Mouse (Mus musculus) T-cell, adult 2 months (primary cell): Measurements from ENCODE around the gene Nup62.

Experiments used
- DNase-seq: peaks from one replicate; pipeline ENCODE4 v3.0.0; 2022; ENCODE audit warnings: low spot score

The Nup62 gene

DNA sequence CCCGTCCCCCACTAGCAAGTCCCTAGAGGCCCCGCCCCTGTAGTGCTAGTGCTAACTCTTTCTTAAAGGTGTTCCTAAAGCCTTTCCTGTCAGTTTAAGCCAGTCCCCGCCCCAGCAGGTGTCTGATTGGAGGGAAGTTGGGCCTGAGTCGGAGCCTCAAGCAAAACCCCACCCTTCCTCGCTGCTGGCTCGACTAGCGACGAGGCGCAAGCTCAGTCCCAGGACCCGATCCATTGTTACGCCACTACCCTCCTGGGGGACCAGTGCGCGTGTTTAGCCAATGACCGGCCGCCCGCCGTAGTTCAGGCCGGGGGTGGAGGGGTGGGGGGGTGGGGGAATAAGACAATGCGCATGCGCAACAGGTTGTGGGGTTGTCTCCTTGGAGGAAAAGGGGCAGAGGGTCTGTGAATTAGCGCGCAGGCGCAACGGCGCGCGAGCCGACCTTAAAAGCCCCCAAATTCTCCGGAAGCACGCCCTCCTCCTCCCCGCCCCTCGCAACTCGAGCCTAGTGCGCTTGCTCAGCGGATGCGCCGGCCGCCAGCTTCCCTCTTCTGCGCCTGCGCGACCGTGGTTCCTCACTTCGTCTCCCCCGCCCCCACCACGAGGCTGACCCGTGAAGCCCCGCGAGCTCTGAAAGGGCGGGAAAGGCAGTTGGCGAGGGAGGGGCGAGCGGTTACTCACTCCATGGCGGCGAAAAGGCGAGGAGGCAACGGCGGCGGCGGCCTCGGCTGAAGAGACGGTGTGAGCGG is at the start of gene Nup62, which contains the start of gene Il4i1:
Nup62 (plus strand) TSS at position 368 of the 749 bp plus-strand sequence.
Il4i1 (plus strand) TSS at position 667 of the 749 bp plus-strand sequence.
- peak; percentile 99 for DNase-seq

DNA sequence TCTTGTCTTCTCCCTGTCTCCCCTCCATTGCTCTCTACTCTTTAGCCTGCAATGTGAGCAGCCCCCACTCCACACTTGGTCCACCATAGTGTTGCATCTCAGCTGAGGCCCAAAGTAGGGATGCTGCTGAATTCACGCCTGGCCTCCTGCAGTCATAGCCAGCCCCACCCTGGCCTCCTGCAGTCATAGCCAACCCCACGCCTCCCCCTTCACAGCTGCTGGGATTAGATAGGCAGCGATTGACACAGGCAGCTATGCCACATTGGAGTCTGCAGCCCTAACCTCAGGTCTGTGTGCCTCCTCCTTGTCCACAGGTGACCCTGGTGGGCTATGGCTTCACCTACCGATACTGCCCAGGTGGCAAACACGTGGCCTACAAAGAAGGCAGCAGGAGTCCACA is 47.8 kb upstream of the Nup62 start:
- no peak for DNase-seq

DNA sequence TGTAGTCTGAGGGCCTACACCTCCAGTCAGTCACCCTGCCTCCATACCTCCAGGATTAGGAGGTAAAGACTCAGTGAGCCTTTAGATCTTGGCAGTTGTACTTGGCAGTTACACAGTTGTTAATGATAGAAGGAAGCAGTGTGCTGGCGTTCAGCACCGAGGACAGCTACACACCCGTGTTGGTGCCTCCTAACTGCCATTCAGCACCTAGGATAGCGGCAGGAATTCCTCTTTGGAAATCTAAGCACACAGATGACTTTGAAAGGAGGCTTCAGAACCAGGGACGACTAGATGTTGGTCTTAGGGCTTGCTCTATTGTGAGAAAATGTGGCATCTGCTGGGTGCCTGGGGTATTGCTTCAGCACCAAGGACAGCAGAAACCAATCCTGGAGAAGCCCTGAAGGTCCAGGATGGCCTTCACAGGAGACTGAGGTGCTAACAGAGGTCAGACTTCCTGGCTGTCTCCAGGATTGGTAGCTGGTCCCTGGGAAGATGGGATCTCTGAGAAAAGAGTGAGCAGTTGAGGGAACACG is 45.8 kb upstream of the Nup62 start:
- no peak for DNase-seq

DNA sequence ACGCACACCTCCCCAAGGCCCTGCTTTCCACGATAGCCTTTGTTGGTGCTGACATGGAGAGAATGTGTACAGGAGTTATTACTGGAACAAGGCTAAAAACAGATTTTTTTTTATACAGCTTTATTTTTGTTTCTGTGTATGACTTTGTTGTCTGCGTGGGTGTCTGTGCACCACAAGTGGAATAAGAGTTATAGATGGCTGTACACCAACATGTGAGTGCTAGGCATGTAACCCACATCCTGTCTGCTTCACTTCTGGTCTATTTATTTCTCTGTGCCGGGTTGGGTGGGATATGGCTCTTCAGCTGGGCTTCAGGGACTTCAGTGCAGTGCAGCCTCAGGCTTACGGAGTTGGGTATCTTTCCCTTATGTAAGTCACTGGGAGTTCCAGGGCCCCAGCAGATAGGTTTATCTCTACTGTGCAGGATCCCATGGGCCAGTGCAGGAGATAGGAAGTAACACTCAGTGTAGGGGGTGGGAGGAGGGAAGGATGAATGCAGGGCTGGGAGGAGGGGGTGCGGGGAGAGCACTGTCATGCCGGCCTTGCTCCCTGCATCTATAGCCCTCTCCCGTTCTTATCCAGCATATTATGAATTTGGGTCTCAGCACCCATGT is 43.2 kb upstream of the Nup62 start:
- peak; percentile 72 for DNase-seq

DNA sequence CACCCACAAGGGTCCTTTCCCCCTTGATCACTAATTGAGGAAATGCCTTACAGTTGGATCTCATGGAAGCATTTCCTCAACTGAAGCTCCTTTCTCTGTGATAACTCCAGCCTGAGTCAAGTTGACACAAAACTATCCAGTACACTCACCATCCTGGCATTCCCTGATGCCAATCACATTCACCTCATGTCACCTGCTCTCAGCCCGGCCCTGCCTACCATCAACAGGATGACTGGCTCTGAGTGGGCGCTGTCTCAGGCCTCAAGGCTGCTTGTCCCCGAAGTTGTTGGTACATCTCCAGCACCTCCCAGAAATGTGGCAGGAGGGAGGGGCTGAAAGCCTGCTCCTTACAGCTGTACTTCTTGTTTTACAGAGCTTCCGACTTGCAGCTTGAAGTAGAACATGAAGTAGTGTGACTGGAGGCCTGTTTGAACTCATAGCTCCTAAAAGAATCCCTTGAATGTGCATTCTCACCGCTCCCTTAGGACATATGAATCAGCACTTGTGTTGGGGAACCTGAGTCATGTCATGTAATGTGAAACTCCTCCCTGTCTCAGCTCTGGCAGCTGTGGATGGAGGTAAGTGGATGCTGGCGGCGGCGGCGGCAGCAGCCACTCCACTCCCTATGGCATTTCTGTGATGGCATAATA is 38.9 kb upstream of the Nup62 start:
- DNase-seq, result no peak

DNA sequence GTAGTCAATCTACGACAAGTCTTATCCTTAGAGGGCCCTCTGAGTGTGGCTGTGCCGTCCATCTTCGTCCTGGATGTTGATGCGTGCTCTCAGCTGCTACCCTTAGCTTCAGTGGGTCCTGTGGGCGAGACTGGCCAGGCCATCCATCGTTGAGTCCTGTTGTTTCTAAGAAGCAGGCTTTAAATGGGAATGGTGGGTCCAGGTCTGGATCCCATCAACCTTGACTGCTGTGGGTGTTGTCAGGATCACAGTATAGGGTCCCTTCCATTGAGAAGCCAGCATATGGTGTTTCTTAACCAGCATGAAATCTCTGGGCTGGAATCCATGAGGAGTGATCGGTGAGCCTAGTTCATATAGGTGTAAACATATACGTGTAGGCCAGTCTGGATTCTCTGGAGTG is 35.8 kb upstream of the Nup62 start:
- no peak for DNase-seq

DNA sequence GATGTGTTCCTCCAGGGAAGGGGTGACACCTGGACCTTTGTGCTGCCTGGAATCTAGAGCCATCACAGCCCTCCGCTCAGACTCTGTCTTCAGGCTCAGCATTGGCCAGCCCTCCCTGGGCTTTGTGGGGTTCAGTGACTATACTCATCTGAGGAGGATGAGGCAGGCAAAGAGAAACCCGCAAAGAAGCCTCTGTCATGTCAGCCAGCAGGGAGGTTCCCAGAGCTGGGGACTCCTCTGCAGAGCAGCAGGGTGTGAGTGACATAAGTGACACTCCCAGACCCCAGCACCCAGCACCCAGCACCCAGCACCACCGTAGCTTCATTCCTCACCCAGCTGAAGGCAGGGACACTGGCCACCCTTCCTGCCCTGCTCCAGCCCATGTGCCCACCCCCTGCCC is 26.4 kb upstream of the Nup62 start:
- DNase-seq, result no peak

DNA sequence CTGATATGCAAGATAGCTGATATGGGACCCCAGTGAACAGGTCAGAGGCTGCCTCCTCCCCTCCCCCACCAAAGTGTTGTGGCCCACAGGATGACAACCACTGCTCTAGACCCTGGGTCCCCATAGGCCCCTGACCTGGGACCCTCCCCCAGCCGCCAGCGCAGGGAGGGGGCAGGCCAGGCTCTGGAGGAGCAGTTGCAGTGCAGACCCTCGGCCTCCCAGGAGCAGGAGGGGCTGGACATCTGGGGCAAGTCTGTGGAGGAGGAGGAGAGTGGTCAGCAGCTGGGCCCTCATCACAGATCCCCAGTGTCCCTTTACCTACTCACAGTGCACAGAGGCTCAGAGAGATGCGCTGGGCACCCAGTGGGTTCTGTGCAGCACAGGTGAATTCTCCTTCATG is 25.8 kb upstream of the Nup62 start:
- no peak for DNase-seq

DNA sequence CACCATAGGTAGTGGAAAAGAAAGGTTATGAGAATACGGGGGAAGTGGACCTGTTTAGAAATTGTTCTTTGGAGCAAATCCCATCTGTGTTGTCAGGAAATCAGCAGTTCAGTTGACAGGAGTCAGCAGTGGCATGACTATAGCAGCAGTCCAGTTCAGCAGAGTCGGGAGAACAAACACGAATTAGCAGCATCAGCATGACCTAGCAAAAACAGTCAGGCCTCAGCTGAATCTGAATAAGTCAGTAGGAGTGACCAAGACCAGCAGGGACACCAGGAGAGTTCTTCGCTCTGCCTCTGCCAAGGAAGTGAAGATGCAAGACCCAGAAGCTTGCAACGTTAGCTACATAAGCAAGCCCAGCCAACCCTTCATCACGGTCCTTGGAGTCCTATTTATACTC is 23.1 kb upstream of the Nup62 start:
- DNase-seq, result no peak

DNA sequence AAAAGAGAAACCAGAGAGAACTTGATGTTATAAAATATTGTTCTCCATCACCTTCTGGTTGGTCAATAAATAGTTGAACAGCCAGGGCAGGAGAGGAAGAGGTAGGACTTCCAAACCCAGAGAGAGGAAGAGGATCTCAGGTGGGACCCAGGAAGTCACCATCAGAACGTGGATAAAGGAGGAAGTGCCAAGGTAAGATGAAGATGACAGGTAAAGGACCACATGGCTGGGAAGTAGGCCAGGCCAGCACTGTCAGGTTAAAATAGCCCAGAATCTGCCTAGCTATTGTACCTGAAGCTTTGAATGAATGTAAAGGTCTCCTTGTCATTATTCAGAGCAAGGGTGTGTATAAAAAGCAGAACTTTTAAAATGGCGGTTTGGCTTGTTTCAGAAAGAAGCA is 7.0 kb upstream of the Nup62 start:
- DNase-seq, result no peak

DNA sequence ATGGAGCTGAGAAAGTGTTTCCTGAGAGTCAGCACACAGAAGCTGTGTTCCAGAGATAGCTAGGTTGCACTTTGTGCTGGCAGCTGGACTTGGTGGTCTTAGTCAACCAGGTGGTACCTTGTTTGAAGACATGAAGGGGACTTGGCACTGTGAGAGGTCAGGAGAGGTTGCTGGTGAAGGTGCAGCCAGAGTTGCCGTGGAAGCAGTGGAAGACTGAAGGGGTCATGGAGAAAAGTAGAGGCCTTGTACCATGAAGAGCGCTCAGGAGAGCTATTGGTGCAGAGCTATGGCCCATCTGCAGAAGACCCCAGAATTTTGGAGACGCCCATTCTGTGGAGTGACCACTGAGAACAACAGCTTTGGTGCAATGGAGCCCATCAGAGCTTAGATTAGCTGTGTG is 6.4 kb upstream of the Nup62 start:
- no peak for DNase-seq

DNA sequence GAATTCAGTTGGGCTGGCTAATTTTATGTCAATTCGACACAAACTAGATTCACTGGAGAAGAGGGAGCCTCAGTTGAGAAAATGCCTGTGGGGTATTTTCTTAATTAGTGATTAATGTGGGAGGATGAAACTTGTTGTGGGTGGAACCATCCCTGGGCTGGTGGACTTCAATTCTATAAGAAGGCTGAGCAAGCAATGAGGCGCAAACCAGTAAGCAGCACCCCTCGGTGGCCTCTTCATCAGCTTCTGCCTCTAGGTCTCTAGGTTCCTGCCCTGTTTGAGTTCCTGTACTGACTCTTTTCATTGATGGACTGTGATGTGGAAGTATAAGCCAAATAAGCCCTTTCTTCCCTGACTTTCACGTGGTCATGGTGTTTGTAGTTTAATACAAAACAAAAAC is 5.5 kb upstream of the Nup62 start:
- no peak for DNase-seq

DNA sequence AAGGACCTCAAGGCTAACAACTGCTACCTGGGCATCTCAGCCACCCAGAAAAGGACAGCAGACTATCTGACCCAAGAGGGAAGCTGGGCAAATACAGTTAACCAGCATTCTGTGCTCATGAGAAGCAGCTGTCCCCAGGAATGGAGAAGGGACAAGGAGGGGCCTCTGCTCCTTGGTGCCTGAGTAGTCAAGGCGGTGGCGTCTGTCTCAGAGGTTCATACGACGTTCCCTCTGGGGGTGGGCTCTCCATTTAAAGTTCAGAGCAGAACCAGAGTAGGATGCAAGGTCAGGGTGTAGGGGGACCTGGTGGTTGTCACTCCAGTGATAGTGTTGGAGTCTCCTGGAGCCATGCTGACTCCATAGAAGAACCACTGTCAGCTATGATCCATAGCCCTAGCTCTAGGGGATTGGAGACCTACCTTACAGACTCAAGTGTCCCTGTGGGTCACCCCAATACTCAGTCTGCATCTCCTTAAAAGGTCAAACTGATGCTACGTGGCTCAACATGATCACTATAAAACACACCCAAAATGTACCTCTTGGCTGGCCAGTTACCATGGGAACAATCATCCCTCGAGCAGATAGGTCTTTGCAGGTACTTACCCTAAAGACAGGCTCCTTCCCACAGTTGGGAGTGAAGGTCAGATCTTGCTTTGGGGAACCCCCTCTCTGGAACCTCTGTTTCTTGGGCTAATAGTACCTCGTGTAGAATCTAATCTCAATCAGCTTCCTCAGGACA is 4.9 kb upstream of the Nup62 start:
- no peak for DNase-seq

DNA sequence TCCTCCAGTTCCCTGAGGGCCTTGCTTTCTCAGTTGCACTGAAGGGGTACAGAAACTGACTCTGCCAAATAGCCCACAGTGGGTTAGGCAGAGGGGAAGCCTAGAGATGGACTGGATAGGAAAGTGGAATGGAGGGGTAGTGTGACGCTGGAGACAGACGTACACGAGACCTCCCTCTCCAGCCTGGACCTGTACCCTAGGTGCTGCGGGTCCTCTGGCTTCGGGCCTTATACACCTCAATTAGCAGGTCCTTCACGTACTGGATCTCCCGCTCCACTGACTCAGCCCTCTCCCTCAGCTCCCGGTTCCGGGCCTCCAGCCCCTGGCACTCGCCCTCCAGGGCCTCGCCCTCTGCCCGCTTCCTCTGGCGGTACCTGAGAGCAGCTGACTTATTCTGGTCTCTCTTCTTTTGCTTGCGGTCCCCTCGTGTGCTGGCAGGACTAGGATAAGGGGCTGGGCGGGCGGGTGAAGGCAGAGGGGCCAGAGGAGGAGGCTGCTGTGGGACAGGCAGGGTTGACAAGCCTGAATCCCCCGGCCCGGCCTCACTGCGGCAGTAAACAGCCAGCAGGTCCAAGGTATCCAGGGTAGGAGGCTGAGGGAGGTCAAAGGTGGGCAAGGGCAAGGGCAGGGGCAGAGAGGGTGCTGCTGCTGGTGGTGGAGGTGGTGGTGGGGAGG is 3.1 kb upstream of the Nup62 start:
- DNase-seq, result no peak

DNA sequence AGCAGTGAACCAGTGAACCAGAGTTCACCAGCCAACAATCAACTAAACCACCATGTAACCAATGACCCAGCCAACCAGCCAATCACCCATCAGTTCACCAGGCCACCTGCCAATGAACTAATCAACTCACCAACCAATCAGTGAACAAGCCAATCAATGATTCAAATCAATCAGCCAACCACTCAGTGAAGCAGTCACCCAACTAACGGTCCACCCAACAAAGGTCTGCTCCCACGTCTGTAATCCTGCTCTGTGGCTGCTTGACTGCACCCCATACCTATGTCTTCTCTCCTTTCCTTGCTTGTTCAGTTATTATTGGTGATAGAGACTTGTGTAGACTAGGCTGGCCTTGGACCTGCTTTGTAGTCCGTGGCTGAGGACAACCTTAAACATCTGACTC is 1.9 kb upstream of the Nup62 start:
- no peak for DNase-seq

DNA sequence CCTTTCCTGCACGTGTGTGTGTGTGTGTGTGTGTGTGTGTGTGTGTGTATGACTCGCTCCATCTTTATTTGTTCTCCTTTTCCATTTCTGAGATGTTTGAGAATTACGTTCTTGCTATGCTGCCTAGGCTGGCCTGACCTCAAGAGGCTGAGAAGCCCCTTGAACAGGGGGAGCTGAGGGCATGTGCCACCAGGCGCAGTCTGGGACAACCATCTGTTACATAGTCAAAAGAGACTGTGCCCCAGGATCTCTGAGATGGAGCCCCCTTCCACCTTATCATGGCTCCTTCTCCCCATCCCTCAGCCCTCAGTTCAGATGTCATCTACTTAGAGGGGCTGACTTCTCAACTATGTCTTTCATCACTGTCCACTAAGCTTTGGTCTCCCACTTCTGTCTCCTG is 1.5 kb upstream of the Nup62 start:
- no peak for DNase-seq

DNA sequence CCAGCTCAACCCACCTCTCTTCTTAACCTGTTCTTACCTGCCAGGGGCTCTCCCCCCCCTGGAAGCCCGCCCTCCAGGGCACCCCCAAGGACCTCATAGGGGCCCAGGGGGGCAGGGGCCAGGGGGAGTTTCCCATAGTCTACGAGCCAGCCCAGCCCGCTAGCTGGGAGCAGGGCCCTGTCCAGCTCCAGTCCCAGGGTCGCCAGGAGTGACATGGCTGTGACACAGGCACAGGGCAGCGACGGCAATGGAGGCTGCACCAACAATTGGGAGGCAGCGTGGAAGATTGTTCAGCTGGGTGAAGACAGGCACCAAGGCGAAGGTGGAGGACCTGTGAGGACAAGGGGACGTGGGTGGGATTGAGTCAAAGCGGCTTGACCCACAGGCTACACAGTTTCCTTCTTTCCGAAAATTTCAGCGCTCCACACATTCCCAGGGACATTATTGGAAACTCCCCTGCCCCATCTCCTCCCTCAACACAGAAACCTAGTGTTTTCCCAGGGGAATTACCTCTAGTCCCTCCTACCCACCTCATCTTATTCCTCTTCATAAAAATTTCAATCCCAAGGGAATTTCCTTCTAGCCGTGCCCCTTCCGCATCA is 835 bp upstream of the Nup62 start:
- DNase-seq, result no peak

DNA sequence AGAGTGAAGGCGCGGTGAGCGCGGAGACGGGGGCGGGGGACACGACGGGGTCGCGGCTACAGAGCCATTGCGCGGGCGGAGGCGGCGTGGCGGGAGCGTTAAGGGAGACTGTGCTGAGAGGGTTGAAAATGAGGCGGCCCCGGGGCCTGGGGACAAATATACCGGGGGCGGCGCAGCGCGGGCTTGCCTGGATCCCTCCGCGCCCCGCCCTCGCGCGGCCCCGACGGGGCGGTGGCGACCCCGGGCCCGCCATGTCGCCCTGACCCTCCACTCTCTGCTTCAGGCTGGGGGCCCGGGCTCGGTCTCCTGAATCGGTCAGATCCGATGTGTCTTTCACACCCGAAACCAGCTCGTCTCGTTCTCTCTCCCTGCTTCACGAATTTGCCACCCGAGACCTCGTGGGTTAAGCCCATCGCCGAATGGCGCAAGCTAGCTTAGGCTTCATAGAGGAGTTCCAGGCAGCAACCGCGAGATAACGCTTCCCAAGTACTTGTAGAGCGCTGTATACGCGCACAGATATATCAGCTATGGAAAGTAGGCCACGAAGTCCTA is 658 bp downstream of the Nup62 start, which contains the start of gene Atf5:
Atf5 (minus strand) TSS at position 189 of the 552 bp plus-strand sequence.
- no peak for DNase-seq

DNA sequence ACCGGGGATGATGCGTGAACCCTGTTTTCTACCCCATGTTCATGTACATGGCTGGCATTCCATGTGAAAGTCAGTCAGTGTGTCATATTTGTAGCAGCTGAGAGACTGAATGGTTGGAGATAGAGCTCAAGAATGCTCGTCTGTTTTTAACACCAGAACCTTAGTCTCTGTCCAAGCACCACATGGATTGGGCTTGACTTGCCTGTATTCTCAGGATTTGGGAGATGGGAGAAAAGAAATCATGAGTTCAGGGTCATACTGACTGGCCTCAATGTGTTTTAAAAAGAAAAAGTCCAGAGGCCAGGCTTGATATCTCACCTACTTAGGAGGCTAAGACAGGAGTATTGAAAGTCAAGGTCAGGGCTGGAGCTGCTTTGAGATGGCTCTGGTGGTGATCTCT is 1.6 kb downstream of the Nup62 start:
- no peak for DNase-seq

DNA sequence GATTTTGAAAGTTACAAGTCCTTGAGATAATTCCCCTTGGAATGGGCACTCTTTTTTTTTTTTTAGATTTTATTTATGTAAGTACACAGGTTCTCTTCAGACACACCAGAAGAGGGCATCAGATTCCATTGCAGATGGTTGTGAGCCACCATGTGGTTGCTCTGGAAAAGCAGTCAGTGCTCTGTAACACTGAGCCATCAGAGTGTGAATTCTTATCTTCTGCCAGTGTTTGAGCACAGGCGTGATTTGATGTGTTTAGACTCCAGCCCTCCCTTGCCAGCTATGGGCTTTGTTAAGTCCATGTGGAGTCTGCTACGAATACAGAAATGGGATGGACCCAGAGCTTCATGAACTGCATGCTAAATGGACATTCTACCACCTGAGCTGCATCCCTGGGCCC is 2.3 kb downstream of the Nup62 start:
- DNase-seq, result no peak

DNA sequence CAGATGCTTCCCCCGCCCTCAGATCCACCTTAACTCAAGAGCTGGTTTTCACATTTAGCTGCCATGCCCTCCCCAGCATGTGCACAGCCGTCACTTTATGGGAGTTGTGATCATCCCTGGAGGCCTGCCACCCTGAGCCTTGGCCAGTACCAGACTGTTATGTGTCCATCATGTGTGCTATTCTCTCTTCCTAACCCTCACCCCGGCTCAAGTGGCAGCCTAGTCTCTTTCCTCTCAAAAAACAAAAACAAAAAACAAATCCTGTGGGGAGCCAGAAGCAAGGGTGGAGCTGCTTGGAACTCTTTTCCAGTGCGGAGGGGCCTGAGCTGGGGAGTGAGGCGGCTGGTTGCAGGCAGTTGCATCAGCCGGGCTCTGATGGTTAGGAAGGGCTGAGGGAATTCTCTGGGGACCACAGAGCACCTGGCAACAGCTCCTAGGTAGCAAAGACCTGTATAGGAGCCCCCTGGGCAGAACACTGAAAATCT is 2.9 kb downstream of the Nup62 start:
- no peak for DNase-seq
